In the genomic region with DNA sequence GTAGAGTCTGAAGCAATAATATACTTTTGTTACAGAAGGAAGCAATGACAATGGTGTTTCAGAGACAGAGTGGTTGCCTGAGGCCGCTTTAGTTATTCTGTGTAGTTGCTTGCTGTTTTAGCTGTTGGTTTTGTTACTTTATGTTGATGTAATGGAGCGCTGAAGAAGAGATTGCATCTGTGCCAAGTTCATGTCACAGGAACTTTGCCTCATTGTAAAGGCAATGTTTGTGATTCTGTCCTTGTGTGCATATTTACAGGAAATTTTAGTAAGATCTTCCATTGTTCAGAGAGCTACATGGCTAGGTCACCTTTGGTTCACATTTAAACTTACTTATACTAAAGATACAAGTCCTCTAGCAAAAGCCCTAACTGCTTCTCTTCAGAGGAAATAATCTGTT, we compare ENCODE assay signal across 11 mouse cellular contexts. TPM values are rescaled to one million over a fixed set of nuclear protein-coding genes. Genes with fewer than 3 reads are reported as not detected.
DNase-seq lines count a peak whose midpoint lies in the region; ATAC-seq and TF ChIP-seq lines count a peak whose summit lies in the region.
"Had no signal": no experiment of that assay in that cellular context is flagged by ENCODE, and none has a peak within 500 bp of the region (broad histone marks: within the 10 kb centered on the region; RNA-seq: fewer than 3 reads in every experiment).

No protein-coding gene starts in this region.

- TF ChIP-seq CTCF in heart, adult 2 months (IDR thresholded peaks at IDR 0.05) = no peak
- TF ChIP-seq CTCF in kidney, adult 2 months (conservative IDR thresholded peaks at IDR 0.05; ENCODE audit: insufficient read depth, insufficient read length, low read depth, low read length) = no peak
- TF ChIP-seq CTCF in ES-Bruce4 (IDR thresholded peaks at IDR 0.05; ENCODE audit: low read depth, low read length) = no peak
- TF ChIP-seq CTCF in hindbrain, postnatal 0 days (IDR thresholded peaks at IDR 0.05; ENCODE audit: low read depth) = no peak

- H3K79me2 ChIP-seq in heart, adult 2 months (replicated peaks; ENCODE audit: control insufficient read depth, insufficient read depth, low read length) = 0 out of 2 replicates have a peak, but pooled peaks cover 2% of the 10 kb centered on the region

- H3K36me3 ChIP-seq in heart, adult 2 months (ENCODE audit: control insufficient read depth, insufficient read depth, low read length) = peaks cover 18% of the 10 kb centered on the region
- no peaks in the 10 kb centered on the region for H3K36me3 ChIP-seq in kidney, embryonic 16.5 days (ENCODE audit: insufficient read depth, low read length)
- H3K36me3 ChIP-seq in kidney, adult 2 months (ENCODE audit: control insufficient read depth, insufficient read depth, low read length) = no peaks in the 10 kb centered on the region
- no peaks in the 10 kb centered on the region for H3K36me3 ChIP-seq in ES-Bruce4 (ENCODE audit: control insufficient read depth, insufficient read depth, low read length, poor library complexity, severe bottlenecking)
- H3K36me3 ChIP-seq in hindbrain, postnatal 0 days (ENCODE audit: insufficient read depth, low read length) = no peaks in the 10 kb centered on the region
- H3K36me3 ChIP-seq: stomach, embryonic 15.5 days had no signal

- H3K27ac ChIP-seq in heart, adult 2 months = peak overlapping the region; percentile 69
- H3K27ac ChIP-seq in kidney, embryonic 16.5 days (ENCODE audit: low read length) = peak overlapping the region; percentile 55; the same call in 1 of the 2 replicates
- no peak overlapping the region for H3K27ac ChIP-seq in kidney, adult 2 months (ENCODE audit: insufficient read depth, low read depth, low read length)
- H3K27ac ChIP-seq in ES-Bruce4 (ENCODE audit: insufficient read depth, low read length) = peak overlapping the region; percentile 53; the same call in 1 of the 2 replicates
- H3K27ac ChIP-seq in hindbrain, postnatal 0 days = peak overlapping the region; percentile 2; the same call in 1 of the 2 replicates

- no peaks in the 10 kb centered on the region for H3K27me3 ChIP-seq in heart, adult 2 months (ENCODE audit: control insufficient read depth, insufficient read depth, low read length)
- no peaks in the 10 kb centered on the region for H3K27me3 ChIP-seq in kidney, embryonic 16.5 days (ENCODE audit: insufficient read depth, low read length)
- H3K27me3 ChIP-seq in kidney, adult 2 months (replicated peaks; ENCODE audit: control insufficient read depth, insufficient read depth, low read length) = no peaks in the 10 kb centered on the region
- no peaks in the 10 kb centered on the region for H3K27me3 ChIP-seq in ES-Bruce4 (ENCODE audit: control insufficient read depth, insufficient read depth, low read length, poor library complexity, severe bottlenecking)
- no peaks in the 10 kb centered on the region for H3K27me3 ChIP-seq in hindbrain, postnatal 0 days (ENCODE audit: insufficient read depth, low read length)
- H3K27me3 ChIP-seq: stomach, embryonic 15.5 days had no signal

- peaks cover 5% of the 10 kb centered on the region for H3K4me1 ChIP-seq in heart, adult 2 months (ENCODE audit: control insufficient read depth, insufficient read depth, low read length)
- H3K4me1 ChIP-seq in kidney, embryonic 16.5 days (ENCODE audit: insufficient read depth, low read length) = no peaks in the 10 kb centered on the region
- peaks cover 6% of the 10 kb centered on the region; the same call in 1 of the 2 replicates for H3K4me1 ChIP-seq in kidney, adult 2 months (ENCODE audit: control insufficient read depth, insufficient read depth, low read length)
- peaks cover 1% of the 10 kb centered on the region for H3K4me1 ChIP-seq in ES-Bruce4 (ENCODE audit: control insufficient read depth, insufficient read depth, low read length)
- no peaks in the 10 kb centered on the region for H3K4me1 ChIP-seq in hindbrain, postnatal 0 days (ENCODE audit: insufficient read depth, low read length)
- H3K4me1 ChIP-seq: stomach, embryonic 15.5 days had no signal

- no peak overlapping the region for H3K9ac ChIP-seq in heart, adult 2 months (ENCODE audit: low read depth, low read length)
- no peak overlapping the region for H3K9ac ChIP-seq in kidney, embryonic 16.5 days (replicated peaks; ENCODE audit: low read length)
- H3K9ac ChIP-seq in ES-Bruce4 (ENCODE audit: low read depth, poor library complexity, severe bottlenecking) = 0 out of 2 replicates have a peak overlapping the region, but pooled peaks have one; percentile 37
- H3K9ac ChIP-seq in hindbrain, postnatal 0 days (replicated peaks; ENCODE audit: low read length) = no peak overlapping the region
- H3K9ac ChIP-seq: stomach, embryonic 15.5 days had no signal

- no peak for DNase-seq in heart, adult 2 months
- DNase-seq in heart, adult 9 months (ENCODE audit: low spot score in 2 of 2) = no peak
- DNase-seq in kidney, adult 2 months = no peak
- peak; percentile 11 for DNase-seq in hindbrain, postnatal 0 days (ENCODE audit: low spot score)
- DNase-seq in right cerebral cortex, postnatal 25 days = no peak
- no peak for DNase-seq in left cerebral cortex, postnatal 25 days (ENCODE audit: low spot score in 2 of 2)
- DNase-seq: gastrocnemius, postnatal 10 days; lung, adult 2 months had no signal

- no peak for TF ChIP-seq EP300 in heart, adult 2 months (IDR thresholded peaks at IDR 0.05; ENCODE audit: insufficient read depth, low read depth, low read length)
- TF ChIP-seq EP300 in ES-Bruce4 (IDR thresholded peaks at IDR 0.05; ENCODE audit: insufficient read depth, low read depth, low read length) = no peak

- H3K4me2 ChIP-seq in kidney, embryonic 16.5 days (replicated peaks; ENCODE audit: low read depth, low read length) = no peak overlapping the region
- H3K4me2 ChIP-seq in hindbrain, postnatal 0 days (ENCODE audit: low read depth, low read length) = peak overlapping the region; percentile 27
- H3K4me2 ChIP-seq: stomach, embryonic 15.5 days had no signal

- intact Hi-C loops in heart, adult 2 months (cut with DNase I) = loop anchor here (5.0 to 10.0 kb wide), 2 partner anchors 152 to 241 kb away; partner anchors contain the start of gene Prr14l
- intact Hi-C loops in left cerebral cortex, postnatal 25 days (cut with DNase I) = no loop called here

- TF ChIP-seq POLR2A in heart, adult 2 months (IDR thresholded peaks at IDR 0.05; ENCODE audit: insufficient read depth, low read depth, low read length) = no peak
- TF ChIP-seq POLR2A in kidney, adult 2 months (IDR thresholded peaks at IDR 0.05; ENCODE audit: low read depth, low read length) = no peak
- no peak for TF ChIP-seq POLR2A in ES-Bruce4 (IDR thresholded peaks at IDR 0.05; ENCODE audit: insufficient read depth, low read length)

- ATAC-seq in kidney, embryonic 16.5 days (ENCODE audit: low FRiP score, low TSS enrichment) = no peak
- no peak for ATAC-seq in hindbrain, postnatal 0 days

- no peaks in the 10 kb centered on the region for H3K9me3 ChIP-seq in kidney, embryonic 16.5 days (ENCODE audit: low read length)
- no peaks in the 10 kb centered on the region for H3K9me3 ChIP-seq in ES-Bruce4 (replicated peaks; ENCODE audit: control insufficient read depth, insufficient read depth, low read length, poor library complexity, severe bottlenecking)
- H3K9me3 ChIP-seq in hindbrain, postnatal 0 days (ENCODE audit: low read length) = no peaks in the 10 kb centered on the region
- H3K9me3 ChIP-seq: stomach, embryonic 15.5 days had no signal

- H3K4me3 ChIP-seq in heart, adult 2 months = no peak overlapping the region
- H3K4me3 ChIP-seq in kidney, embryonic 16.5 days (ENCODE audit: low read length) = no peak overlapping the region; the same call in 1 of the 2 replicates
- H3K4me3 ChIP-seq in kidney, adult 2 months (ENCODE audit: insufficient read depth, low read depth, low read length) = no peak overlapping the region
- no peak overlapping the region for H3K4me3 ChIP-seq in ES-Bruce4 (ENCODE audit: low read depth, low read length)
- no peak overlapping the region for H3K4me3 ChIP-seq in hindbrain, postnatal 0 days (ENCODE audit: low read length)
- H3K4me3 ChIP-seq: stomach, embryonic 15.5 days had no signal

- WGBS in heart, adult 2 months = 21% methylated on average over 2 of the region's 2 CpGs
- WGBS in kidney, embryonic 16.5 days = 75% methylated on average over 2 of the region's 2 CpGs
- WGBS in kidney, adult 2 months = 75% methylated on average over 2 of the region's 2 CpGs
- WGBS in hindbrain, postnatal 0 days = 48% methylated on average over 2 of the region's 2 CpGs

RNA-seq across cellular contexts. Expression of gene Yes1, which starts 3.3 kb away (rescaled TPM):
- total RNA-seq in heart, adult 2 months (2021) = 10 to 100 TPM; 16.0 to 19.7 TPM
- polyA plus RNA-seq in heart, adult 2 months (2012; rRNA removed) = 1.9 and 4.3 TPM in 2 replicates
- 35.2 and 36.7 TPM in 2 replicates for polyA plus RNA-seq in kidney, embryonic 16.5 days (2015; fragmentation: Nextera tagmentation; extraction: Ambion mirVana)
- polyA plus RNA-seq in kidney, adult 2 months (2012; rRNA removed) = 2.6 and 3.1 TPM in 2 replicates
- 59.5 and 65.5 TPM in 2 replicates for polyA plus RNA-seq in ES-Bruce4 (2011; ENCODE audit: insufficient read depth, insufficient read length, low read depth, missing spikeins)
- 18.0 and 21.6 TPM in 2 replicates for total RNA-seq in hindbrain, postnatal 0 days (2014; rRNA removed)
- polyA plus RNA-seq in hindbrain, postnatal 0 days (2015; fragmentation: Nextera tagmentation; extraction: Ambion mirVana) = 15.1 and 17.5 TPM in 2 replicates
- 10 to 100 TPM; 12.5 to 13.4 TPM for total RNA-seq in left cerebral cortex, postnatal 25 days (2021)
